Mouse (Mus musculus): ENCODE data around the gene Rbfox1.

Gene Rbfox1

GRCm38 (mm10) chr16:6206431-6206830 is 321.3 kb downstream of the Rbfox1 start:
- no peak for DNase-seq (ENCODE audit: low read depth, low spot score)

- DNase-seq (ENCODE audit: low read depth, low spot score): no peak
Observed at GRCm38 (mm10) chr16:6212916-6213315, 327.8 kb downstream of the Rbfox1 start.

- no peak for DNase-seq (ENCODE audit: low read depth, low spot score)
Observed at GRCm38 (mm10) chr16:6227449-6227848, 342.3 kb downstream of the Rbfox1 start.

- no peak for DNase-seq (ENCODE audit: low read depth, low spot score)
Observed at GRCm38 (mm10) chr16:6232966-6233365, 347.8 kb downstream of the Rbfox1 start.

GRCm38 (mm10) chr16:6241393-6241792 is 356.2 kb downstream of the Rbfox1 start:
- no peak for DNase-seq (ENCODE audit: low read depth, low spot score)

- DNase-seq (ENCODE audit: low read depth, low spot score): no peak
Observed at GRCm38 (mm10) chr16:6242468-6242867, 357.3 kb downstream of the Rbfox1 start.

GRCm38 (mm10) chr16:6247569-6247968 is 362.4 kb downstream of the Rbfox1 start:
- DNase-seq (ENCODE audit: low read depth, low spot score): no peak

- DNase-seq (ENCODE audit: low read depth, low spot score): no peak
Observed at GRCm38 (mm10) chr16:6264557-6264956, 379.4 kb downstream of the Rbfox1 start.

- no peak for DNase-seq (ENCODE audit: low read depth, low spot score)
Observed at GRCm38 (mm10) chr16:6265610-6266009, 380.5 kb downstream of the Rbfox1 start.

- no peak for DNase-seq (ENCODE audit: low read depth, low spot score)
Observed at GRCm38 (mm10) chr16:6271596-6272370, 386.6 kb downstream of the Rbfox1 start.

GRCm38 (mm10) chr16:6283496-6283895 is 398.3 kb downstream of the Rbfox1 start:
- no peak for DNase-seq (ENCODE audit: low read depth, low spot score)

- no peak for DNase-seq (ENCODE audit: low read depth, low spot score)
Observed at GRCm38 (mm10) chr16:6284317-6284716, 399.2 kb downstream of the Rbfox1 start.

GRCm38 (mm10) chr16:6287699-6288098 is 402.5 kb downstream of the Rbfox1 start:
- no peak for DNase-seq (ENCODE audit: low read depth, low spot score)

- no peak for DNase-seq (ENCODE audit: low read depth, low spot score)
Observed at GRCm38 (mm10) chr16:6300112-6300511, 415.0 kb downstream of the Rbfox1 start.

- no peak for DNase-seq (ENCODE audit: low read depth, low spot score)
Observed at GRCm38 (mm10) chr16:6303082-6303481, 417.9 kb downstream of the Rbfox1 start.

GRCm38 (mm10) chr16:6309940-6310339 is 424.8 kb downstream of the Rbfox1 start:
- DNase-seq (ENCODE audit: low read depth, low spot score): no peak

GRCm38 (mm10) chr16:6310744-6311678 is 425.9 kb downstream of the Rbfox1 start:
- no peak for DNase-seq (ENCODE audit: low read depth, low spot score)

- no peak for DNase-seq (ENCODE audit: low read depth, low spot score)
Observed at GRCm38 (mm10) chr16:6313689-6314088, 428.5 kb downstream of the Rbfox1 start.

- DNase-seq (ENCODE audit: low read depth, low spot score): no peak
Observed at GRCm38 (mm10) chr16:6324832-6325231, 439.7 kb downstream of the Rbfox1 start.

- DNase-seq (ENCODE audit: low read depth, low spot score): no peak
Observed at GRCm38 (mm10) chr16:6331400-6331939, 446.3 kb downstream of the Rbfox1 start.

- DNase-seq (ENCODE audit: low read depth, low spot score): no peak
Observed at GRCm38 (mm10) chr16:6333273-6333672, 448.1 kb downstream of the Rbfox1 start.

GRCm38 (mm10) chr16:6348103-6348502 is 462.9 kb downstream of the Rbfox1 start:
- DNase-seq (ENCODE audit: low read depth, low spot score): no peak
